Mouse (Mus musculus): Measurements from ENCODE around the gene Rap1gap. TPM values are rescaled to one million over a fixed set of nuclear protein-coding genes. Genes with fewer than 3 reads are reported as not detected.
A peak's percentile ranks its signal among the peaks of the same experiment; 100 is the strongest.

Rap1gap gene
- polyA plus RNA-seq, 1 experiment from 2014 or later, result 26.9 TPM

DNA sequence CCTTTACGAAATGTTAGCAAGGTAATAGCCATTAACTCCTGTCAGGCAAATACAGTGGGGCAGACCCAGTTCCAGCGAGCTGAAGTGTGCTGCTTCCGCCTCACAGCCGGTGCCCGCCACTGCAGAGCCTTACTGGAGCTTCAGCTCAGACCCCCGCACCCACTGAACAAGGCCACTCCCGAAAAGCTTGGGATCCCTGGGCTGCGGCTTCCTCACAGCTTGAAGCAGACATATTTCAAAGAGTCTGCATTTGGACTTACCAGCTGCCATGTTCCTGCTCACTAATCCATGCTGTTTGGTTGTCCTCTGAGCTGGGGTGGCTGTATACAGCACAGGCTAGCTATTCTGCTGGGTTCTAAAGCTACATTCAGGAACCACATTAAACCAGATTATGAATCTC lies 6.9 kb upstream of the Rap1gap start:
- ATAC-seq, result no peak
- WGBS, result 94% methylated on average over 8 of the region's 8 CpGs
- Histone ChIP-seq H3K4me3 (ENCODE audit: low read length) (no peak overlapping the region), H3K27me3 (replicated peaks; ENCODE audit: control insufficient read depth, insufficient read depth, low read length) (no peaks in the 10 kb centered on the region), H3K36me3 (ENCODE audit: control insufficient read depth, insufficient read depth, low read length) (peaks cover 10% of the 10 kb centered on the region), H3K9me3 (ENCODE audit: control insufficient read depth, low read length) (no peaks in the 10 kb centered on the region), H3K4me2 (ENCODE audit: low read depth, low read length) (no peak overlapping the region), H3K9ac (ENCODE audit: low read depth, low read length) (no peak overlapping the region), H3K4me1 (ENCODE audit: control insufficient read depth, insufficient read depth, low read length) (no peaks in the 10 kb centered on the region), H3K27ac (ENCODE audit: low read length) (no peak overlapping the region)

DNA sequence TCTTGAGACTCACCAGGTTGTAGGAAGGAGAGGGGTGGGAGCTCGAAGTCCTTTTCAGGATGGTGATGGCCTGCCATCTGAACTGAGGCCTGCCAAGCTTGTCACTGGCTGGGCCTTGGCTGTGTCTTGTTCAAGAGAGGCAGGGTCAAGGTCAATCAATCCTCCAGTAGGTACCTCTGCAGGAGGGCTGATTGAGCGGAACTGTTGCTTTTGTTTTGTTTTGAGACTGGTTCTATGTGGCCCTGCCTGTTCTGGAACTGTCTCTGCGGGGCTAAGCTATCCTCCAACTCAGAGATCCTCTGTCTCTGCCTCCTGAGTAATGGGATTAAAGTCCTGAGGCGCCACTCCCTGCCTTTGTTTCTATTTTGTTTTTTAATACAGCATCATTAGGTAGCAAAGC lies 5.0 kb upstream of the Rap1gap start:
- Histone ChIP-seq H3K4me2 (ENCODE audit: low read depth, low read length) (no peak overlapping the region), H3K36me3 (ENCODE audit: control insufficient read depth, insufficient read depth, low read length) (peaks cover 7% of the 10 kb centered on the region; the same call in 1 of the 2 replicates), H3K27ac (ENCODE audit: low read length) (no peak overlapping the region), H3K4me1 (ENCODE audit: control insufficient read depth, insufficient read depth, low read length) (peaks cover 2% of the 10 kb centered on the region; the same call in 1 of the 2 replicates), H3K9ac (ENCODE audit: low read depth, low read length) (no peak overlapping the region), H3K4me3 (ENCODE audit: low read length) (no peak overlapping the region), H3K9me3 (ENCODE audit: control insufficient read depth, low read length) (no peaks in the 10 kb centered on the region), H3K27me3 (replicated peaks; ENCODE audit: control insufficient read depth, insufficient read depth, low read length) (no peaks in the 10 kb centered on the region; the same call in 1 of the 2 replicates)
- 85% methylated on average over 4 of the region's 4 CpGs for WGBS
- ATAC-seq, result no peak

DNA sequence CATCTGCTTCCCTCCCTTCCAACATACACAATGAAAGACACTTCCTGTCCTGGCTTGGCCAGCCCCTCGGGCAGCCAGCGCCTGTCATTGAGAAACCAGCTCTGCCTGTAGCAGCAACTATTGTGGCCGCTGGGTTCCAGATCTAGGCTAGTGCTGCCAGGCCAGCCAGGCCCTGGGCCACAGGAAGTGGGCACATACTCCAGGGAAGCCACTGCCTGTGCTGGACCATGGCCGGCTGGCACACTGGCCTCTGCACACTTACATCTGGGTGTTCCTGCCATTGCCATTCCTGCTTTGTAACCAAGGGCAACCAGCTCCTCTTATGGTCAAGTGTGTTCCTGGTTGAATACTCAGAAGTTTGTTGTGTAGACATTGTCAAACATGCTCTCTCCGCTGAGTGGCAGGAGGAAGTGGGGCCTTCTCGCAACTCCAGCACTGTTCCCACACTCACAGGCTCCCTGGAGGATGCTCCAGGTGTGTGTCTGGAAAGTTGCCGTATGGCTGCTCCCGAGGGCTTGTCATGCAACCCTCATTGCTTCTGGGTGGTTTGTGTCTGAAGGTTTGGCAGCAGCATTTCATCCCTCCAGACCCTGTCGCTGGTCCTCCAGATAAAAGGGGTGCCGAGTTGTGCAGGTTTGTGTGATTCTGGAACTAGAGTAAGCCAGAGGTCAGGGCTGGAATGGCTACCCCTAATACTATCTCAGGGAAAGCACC lies 4.0 kb upstream of the Rap1gap start:
- ATAC-seq, result no peak

DNA sequence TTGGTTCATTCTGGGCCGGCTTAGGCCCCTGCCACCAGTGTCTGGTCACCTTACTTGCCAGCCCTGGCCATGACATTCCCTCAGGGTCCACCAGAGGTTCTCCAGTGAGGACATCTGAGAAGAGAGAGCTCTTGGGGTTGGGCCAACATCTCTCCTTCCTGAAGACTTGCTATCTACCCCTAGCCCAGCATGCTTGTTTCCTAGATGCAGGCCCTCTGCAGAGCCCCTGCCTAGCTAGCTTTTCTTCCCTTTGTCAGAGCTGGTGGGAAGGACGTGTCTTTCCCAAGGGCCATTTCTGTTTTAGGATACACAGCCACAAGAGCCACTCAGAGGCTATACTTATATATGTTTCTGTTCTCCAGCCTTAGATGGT lies 3.5 kb upstream of the Rap1gap start:
- no peak overlapping the region for H3K4me3 ChIP-seq (ENCODE audit: low read length)
- H3K9ac ChIP-seq (ENCODE audit: low read depth, low read length), result no peak overlapping the region
- H3K36me3 ChIP-seq (ENCODE audit: control insufficient read depth, insufficient read depth, low read length), result 0 out of 2 replicates have a peak, but pooled peaks cover 1% of the 10 kb centered on the region
- WGBS, result 66% methylated on average over 2 of the region's 2 CpGs
- no peak overlapping the region for H3K27ac ChIP-seq (ENCODE audit: low read length)
- no peak overlapping the region for H3K4me2 ChIP-seq (ENCODE audit: low read depth, low read length)
- ATAC-seq, result no peak
- H3K4me1 ChIP-seq (ENCODE audit: control insufficient read depth, insufficient read depth, low read length), result peaks cover 6% of the 10 kb centered on the region
- peaks cover 9% of the 10 kb centered on the region for H3K27me3 ChIP-seq (replicated peaks; ENCODE audit: control insufficient read depth, insufficient read depth, low read length)
- no peaks in the 10 kb centered on the region for H3K9me3 ChIP-seq (ENCODE audit: control insufficient read depth, low read length)

More for the DNA sequence above, 4.0 kb upstream of the Rap1gap start:
- H3K9me3 ChIP-seq (ENCODE audit: control insufficient read depth, low read length), result no peaks in the 10 kb centered on the region
- peaks cover 6% of the 10 kb centered on the region for H3K27me3 ChIP-seq (replicated peaks; ENCODE audit: control insufficient read depth, insufficient read depth, low read length)
- 0 out of 2 replicates have a peak, but pooled peaks cover 4% of the 10 kb centered on the region for H3K36me3 ChIP-seq (ENCODE audit: control insufficient read depth, insufficient read depth, low read length)
- no peak overlapping the region for H3K9ac ChIP-seq (ENCODE audit: low read depth, low read length)
- H3K4me1 ChIP-seq (ENCODE audit: control insufficient read depth, insufficient read depth, low read length), result peaks cover 6% of the 10 kb centered on the region
- H3K4me3 ChIP-seq (ENCODE audit: low read length), result no peak overlapping the region
- no peak overlapping the region for H3K27ac ChIP-seq (ENCODE audit: low read length)
- WGBS, result 56% methylated on average over 10 of the region's 10 CpGs
- no peak overlapping the region for H3K4me2 ChIP-seq (ENCODE audit: low read depth, low read length)

DNA sequence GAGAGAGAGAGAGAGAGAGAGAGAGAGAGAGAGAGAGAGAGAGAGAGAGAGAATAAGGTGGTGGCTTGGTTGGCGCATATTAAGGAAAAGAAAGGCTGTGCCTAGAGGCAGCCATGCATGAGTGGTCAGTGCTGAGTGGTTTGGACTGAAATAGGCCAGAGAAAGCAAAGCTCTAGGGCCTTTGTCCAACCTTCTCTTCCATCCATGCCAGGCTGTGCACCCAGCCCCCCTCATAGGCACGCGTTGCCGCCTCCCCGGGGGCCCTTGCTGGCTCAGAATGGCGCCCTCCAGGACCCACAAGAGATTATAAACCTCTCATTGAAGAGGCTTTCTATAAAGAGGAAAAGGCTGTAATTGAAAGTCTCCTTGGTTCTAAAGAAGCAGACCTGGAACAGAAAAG lies 3.0 kb upstream of the Rap1gap start:
- Histone ChIP-seq H3K36me3 (ENCODE audit: control insufficient read depth, insufficient read depth, low read length) (no peaks in the 10 kb centered on the region), H3K27ac (ENCODE audit: low read length) (no peak overlapping the region), H3K4me1 (ENCODE audit: control insufficient read depth, insufficient read depth, low read length) (peaks cover 6% of the 10 kb centered on the region), H3K9ac (ENCODE audit: low read depth, low read length) (no peak overlapping the region), H3K27me3 (replicated peaks; ENCODE audit: control insufficient read depth, insufficient read depth, low read length) (peaks cover 12% of the 10 kb centered on the region), H3K4me3 (ENCODE audit: low read length) (no peak overlapping the region), H3K4me2 (ENCODE audit: low read depth, low read length) (no peak overlapping the region), H3K9me3 (ENCODE audit: control insufficient read depth, low read length) (no peaks in the 10 kb centered on the region)
- no peak for ATAC-seq
- WGBS, result 83% methylated on average over 6 of the region's 6 CpGs

DNA sequence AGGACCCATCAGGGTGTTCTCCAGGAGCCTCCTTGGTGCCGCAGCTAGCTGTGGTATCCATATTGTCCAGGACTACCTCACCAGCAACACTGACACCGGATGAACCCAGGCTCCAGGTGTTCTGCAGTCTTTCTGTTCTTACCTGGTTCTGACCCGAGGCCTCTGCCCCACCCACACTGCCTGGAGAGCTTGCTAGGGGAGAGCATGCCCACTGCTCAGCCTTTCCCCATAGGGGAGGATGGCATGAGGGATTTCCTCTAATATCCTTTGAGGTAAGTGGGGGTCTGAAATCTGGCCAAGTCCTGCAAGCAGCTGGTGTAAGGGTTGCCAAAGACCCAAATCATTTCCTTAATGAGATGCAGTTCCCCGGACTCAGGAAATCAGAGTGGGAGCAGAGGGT lies 1.0 kb upstream of the Rap1gap start:
- H3K4me3 ChIP-seq (ENCODE audit: low read length), result no peak overlapping the region
- 75% methylated on average over 4 of the region's 4 CpGs for WGBS

DNA sequence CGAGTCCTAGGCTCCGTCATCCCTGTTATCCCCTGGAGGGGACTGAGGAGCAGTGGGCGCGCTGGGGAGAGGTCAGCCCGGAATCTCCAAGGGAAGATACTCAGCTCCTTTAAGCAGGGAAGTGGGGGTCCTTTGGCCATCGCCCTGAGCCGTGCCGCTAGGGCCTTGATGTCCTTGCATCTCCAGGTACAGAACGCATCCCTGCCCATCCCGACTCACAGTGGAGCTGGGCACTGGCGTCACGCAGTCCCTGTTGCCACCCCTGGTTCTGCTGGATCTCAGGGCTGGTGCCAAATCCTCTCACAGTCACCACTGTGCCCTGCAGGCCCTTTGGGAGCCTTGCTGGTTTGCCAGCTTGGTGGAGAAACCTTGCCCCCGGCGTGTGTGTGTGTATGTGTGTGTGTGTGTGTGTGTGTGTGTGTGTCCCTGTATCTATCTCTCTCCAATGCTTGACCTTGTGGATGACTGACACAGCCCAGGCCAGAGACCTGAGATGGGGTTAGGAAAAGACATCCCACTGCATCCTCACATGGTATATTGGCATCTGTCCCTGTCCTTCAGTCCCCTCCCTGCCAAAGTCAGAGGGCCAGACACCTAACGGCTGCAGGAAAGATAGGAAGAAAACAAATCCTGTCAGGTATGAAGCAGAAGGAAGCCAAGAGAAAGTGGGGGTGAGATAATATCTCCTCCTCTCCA lies 602 bp downstream of the Rap1gap start:
- peaks cover 6% of the 10 kb centered on the region for H3K4me1 ChIP-seq (ENCODE audit: control insufficient read depth, insufficient read depth, low read length)
- 15% methylated on average over 15 of the region's 15 CpGs for WGBS
- H3K9ac ChIP-seq (ENCODE audit: low read depth, low read length), result peak overlapping the region; percentile 69
- peaks cover 12% of the 10 kb centered on the region for H3K27me3 ChIP-seq (replicated peaks; ENCODE audit: control insufficient read depth, insufficient read depth, low read length)
- H3K36me3 ChIP-seq (ENCODE audit: control insufficient read depth, insufficient read depth, low read length), result no peaks in the 10 kb centered on the region
- no peaks in the 10 kb centered on the region for H3K9me3 ChIP-seq (ENCODE audit: control insufficient read depth, low read length)
- peak overlapping the region; percentile 61 for H3K4me3 ChIP-seq (ENCODE audit: low read length)
- no peak overlapping the region for H3K27ac ChIP-seq (ENCODE audit: low read length)
- peak overlapping the region; percentile 95 for H3K4me2 ChIP-seq (ENCODE audit: low read depth, low read length)
- ATAC-seq, result no peak

More for the DNA sequence above, 1.0 kb upstream of the Rap1gap start:
- H3K9ac ChIP-seq (ENCODE audit: low read depth, low read length), result no peak overlapping the region
- H3K4me1 ChIP-seq (ENCODE audit: control insufficient read depth, insufficient read depth, low read length), result peaks cover 6% of the 10 kb centered on the region
- H3K36me3 ChIP-seq (ENCODE audit: control insufficient read depth, insufficient read depth, low read length), result no peaks in the 10 kb centered on the region
- H3K9me3 ChIP-seq (ENCODE audit: control insufficient read depth, low read length), result no peaks in the 10 kb centered on the region
- no peak for ATAC-seq
- no peak overlapping the region for H3K4me2 ChIP-seq (ENCODE audit: low read depth, low read length)
- no peak overlapping the region for H3K27ac ChIP-seq (ENCODE audit: low read length)
- H3K27me3 ChIP-seq (replicated peaks; ENCODE audit: control insufficient read depth, insufficient read depth, low read length), result peaks cover 12% of the 10 kb centered on the region

DNA sequence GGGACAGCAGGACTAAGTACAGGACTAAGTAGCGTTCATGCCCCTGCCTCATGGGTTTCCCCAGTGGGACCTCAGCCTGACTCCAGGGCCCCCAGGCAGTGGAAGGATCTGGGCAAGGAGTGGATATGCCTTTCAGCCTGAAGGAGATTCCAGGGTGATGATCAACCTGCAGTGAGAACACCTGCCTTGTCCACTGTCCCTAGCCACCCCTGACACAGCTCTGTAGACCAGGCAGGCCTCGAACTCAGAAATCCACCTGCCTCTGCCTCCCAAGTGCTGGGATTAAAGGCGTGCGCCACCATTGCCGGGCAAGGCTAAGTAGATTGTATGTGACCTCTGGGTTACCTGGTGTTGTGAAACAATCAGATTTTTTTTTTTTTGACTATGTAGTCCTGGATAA lies 1.3 kb downstream of the Rap1gap start:
- no peak overlapping the region for H3K4me3 ChIP-seq (ENCODE audit: low read length)

DNA sequence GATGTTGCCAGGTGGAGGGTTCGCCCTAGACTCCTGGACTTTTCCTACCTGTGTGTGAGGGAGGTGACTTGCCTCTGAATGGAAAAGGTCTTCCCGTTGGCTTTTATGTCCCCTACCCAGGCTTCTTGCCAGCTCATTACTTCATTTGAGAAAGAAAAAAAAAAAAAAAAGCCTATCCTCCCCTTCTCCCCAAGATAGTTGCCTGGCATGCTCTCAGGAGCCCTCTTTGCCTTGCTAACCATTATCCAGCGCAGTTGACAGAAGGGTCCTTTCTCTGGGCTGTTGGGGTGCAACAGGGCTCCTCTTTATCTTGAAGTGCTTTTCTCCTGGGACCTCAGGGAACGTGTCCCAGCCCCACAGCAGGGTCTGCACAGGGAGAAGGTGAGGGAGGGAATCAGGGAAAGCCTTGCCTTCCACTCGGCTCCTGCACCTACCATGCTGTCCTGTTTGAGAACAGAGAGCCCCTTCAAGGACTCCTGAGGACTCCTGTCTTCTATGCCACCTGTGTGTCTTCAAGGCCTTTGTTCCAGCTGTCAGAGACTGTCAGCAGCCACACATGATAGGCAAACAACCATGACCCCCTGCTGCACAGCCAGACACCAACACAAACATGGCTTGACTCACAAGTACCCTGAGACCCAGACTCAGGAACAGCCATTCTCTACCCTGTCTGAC lies 1.9 kb downstream of the Rap1gap start:
- H3K4me2 ChIP-seq (ENCODE audit: low read depth, low read length), result no peak overlapping the region
- peaks cover 12% of the 10 kb centered on the region for H3K27me3 ChIP-seq (replicated peaks; ENCODE audit: control insufficient read depth, insufficient read depth, low read length)
- H3K36me3 ChIP-seq (ENCODE audit: control insufficient read depth, insufficient read depth, low read length), result no peaks in the 10 kb centered on the region
- no peak overlapping the region for H3K9ac ChIP-seq (ENCODE audit: low read depth, low read length)
- ATAC-seq, result no peak
- H3K9me3 ChIP-seq (ENCODE audit: control insufficient read depth, low read length), result no peaks in the 10 kb centered on the region
- no peak overlapping the region for H3K4me3 ChIP-seq (ENCODE audit: low read length)
- peaks cover 6% of the 10 kb centered on the region for H3K4me1 ChIP-seq (ENCODE audit: control insufficient read depth, insufficient read depth, low read length)
- 65% methylated on average over 5 of the region's 5 CpGs for WGBS
- H3K27ac ChIP-seq (ENCODE audit: low read length), result no peak overlapping the region

More for the DNA sequence above, 1.3 kb downstream of the Rap1gap start:
- Histone ChIP-seq H3K4me2 (ENCODE audit: low read depth, low read length) (no peak overlapping the region), H3K9ac (ENCODE audit: low read depth, low read length) (no peak overlapping the region), H3K27me3 (replicated peaks; ENCODE audit: control insufficient read depth, insufficient read depth, low read length) (peaks cover 12% of the 10 kb centered on the region), H3K4me1 (ENCODE audit: control insufficient read depth, insufficient read depth, low read length) (peaks cover 6% of the 10 kb centered on the region), H3K27ac (ENCODE audit: low read length) (no peak overlapping the region), H3K9me3 (ENCODE audit: control insufficient read depth, low read length) (no peaks in the 10 kb centered on the region), H3K36me3 (ENCODE audit: control insufficient read depth, insufficient read depth, low read length) (no peaks in the 10 kb centered on the region)
- ATAC-seq, result no peak
- 88% methylated on average over 5 of the region's 5 CpGs for WGBS
